Mouse (Mus musculus) hindbrain, embryonic 10.5 days (tissue): ENCODE measurements at regions not wholly inside any gene's neighbourhood (a gene's known extent, or its start where the extent isn't known, plus 50 kb on each side); places are given as distances from the start of the nearest gene placed in this dataset.

ENCODE experiments used
- DNase-seq: peaks from one replicate; pipeline ENCODE4 v3.0.0-alpha.2; 2017; ENCODE audit warnings: low spot score
- H3K27ac ChIP-seq: fragments of 300-500 bp; sonication (generic); 2 replicates; pipeline ENCODE4 v1.5.1; 2016; ENCODE audit warnings: mild to moderate bottlenecking, moderate library complexity
- H3K27me3 ChIP-seq: fragments of 300-500 bp; sonication (generic); 2 replicates; pipeline ENCODE4 v1.6.1; 2016; ENCODE audit warnings: mild to moderate bottlenecking; ENCODE audit not compliant: poor library complexity, insufficient read depth, severe bottlenecking
- H3K36me3 ChIP-seq: fragments of 300-500 bp; sonication (generic); 2 replicates; pipeline ENCODE4 v1.6.1; 2016; ENCODE audit warnings: mild to moderate bottlenecking, moderate library complexity
- H3K4me1 ChIP-seq: fragments of 300-500 bp; sonication (generic); replicated peaks from 2 replicates; pipeline ENCODE4 v1.6.1; 2016; ENCODE audit warnings: mild to moderate bottlenecking
- H3K4me3 ChIP-seq: fragments of 300-500 bp; sonication (generic); 2 replicates; pipeline ENCODE4 v1.5.1; 2016; ENCODE audit warnings: mild to moderate bottlenecking, moderate library complexity
- H3K9me3 ChIP-seq: fragments of 300-500 bp; sonication (generic); 2 replicates; pipeline ENCODE4 v1.6.1; 2016; ENCODE audit warnings: mild to moderate bottlenecking, moderate library complexity
- WGBS: fragments of 180-500 bp; shearing (Covaris S2); methylation state at CpG from one replicate; pipeline ENCODE4 v1.1.7; 2016; 5-methylcytosine and 5-hydroxymethylcytosine counted together

DNA sequence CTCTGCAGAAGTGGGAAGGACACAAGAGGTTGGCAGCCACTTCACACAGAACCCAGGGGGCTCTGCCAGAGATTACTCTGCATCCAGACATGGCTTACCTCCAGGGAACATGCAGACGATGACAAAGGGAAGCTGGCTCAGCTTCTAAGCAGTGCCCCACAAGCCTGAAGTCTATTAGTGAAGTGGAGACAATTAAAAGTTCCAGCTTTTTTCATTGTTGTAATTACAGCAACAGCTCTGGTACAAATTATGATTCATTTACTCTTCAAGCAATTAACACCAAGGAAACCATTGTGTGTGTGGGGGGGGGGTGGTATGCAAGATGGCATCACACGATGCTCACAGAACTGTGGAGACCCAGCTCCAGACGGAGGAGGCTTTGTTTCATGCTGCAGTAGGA lies 66.3 kb upstream of the Ado start:
- 78% methylated on average over 3 of the region's 3 CpGs for WGBS
- Histone ChIP-seq H3K36me3 (no peaks in the 10 kb centered on the region), H3K27me3 (no peaks in the 10 kb centered on the region), H3K4me3 (no peak overlapping the region), H3K9me3 (no peaks in the 10 kb centered on the region), H3K4me1 (no peaks in the 10 kb centered on the region), H3K27ac (no peak overlapping the region)
- DNase-seq, result no peak

DNA sequence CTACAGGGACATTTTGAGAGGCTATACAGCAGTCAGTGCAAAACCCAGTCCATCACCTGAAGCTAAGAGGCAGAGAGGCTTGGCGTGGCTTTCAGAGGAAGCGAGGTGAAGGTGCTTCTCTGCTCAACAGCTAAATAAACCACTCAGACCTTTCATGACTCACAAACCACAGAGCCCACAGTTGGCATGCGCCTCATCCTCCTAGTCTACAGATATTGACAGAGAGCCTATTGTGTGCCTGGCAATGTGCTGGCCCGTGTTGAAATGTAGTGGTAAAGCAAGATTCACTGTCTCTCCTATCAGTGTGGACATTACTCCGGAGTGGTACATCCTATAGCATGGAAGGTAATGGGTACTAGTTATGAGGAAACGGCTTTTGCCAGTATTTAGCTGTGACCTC lies 61.9 kb upstream of the Ado start:
- H3K4me1 ChIP-seq, result no peaks in the 10 kb centered on the region; the same call in 1 of the 2 replicates
- no peaks in the 10 kb centered on the region for H3K9me3 ChIP-seq
- no peaks in the 10 kb centered on the region for H3K36me3 ChIP-seq
- no peak overlapping the region for H3K4me3 ChIP-seq
- 92% methylated on average over 6 of the region's 6 CpGs for WGBS
- H3K27ac ChIP-seq, result no peak overlapping the region
- DNase-seq, result no peak
- no peaks in the 10 kb centered on the region for H3K27me3 ChIP-seq

DNA sequence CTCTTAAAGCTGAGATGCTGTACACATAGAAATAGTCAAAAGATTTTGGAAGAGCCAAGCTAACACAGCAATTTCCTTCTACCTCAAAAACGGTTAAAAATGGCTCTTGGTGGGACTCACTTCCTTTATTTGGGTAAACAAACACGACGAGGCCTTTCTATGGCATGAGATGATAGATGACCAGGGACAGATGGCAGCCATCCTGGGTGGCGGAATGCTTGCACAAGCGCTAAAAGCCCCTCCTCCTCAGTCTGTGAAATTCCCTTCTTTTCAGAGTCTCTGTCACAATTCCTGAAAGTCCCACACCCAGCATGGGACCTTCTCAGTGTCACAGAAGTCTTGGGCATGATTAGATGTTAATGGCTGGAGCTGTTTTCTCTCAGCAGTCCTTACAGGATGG lies 59.3 kb upstream of the Ado start:
- no peaks in the 10 kb centered on the region; the same call in 1 of the 2 replicates for H3K4me1 ChIP-seq
- no peaks in the 10 kb centered on the region for H3K36me3 ChIP-seq
- no peak overlapping the region for H3K27ac ChIP-seq
- no peak for DNase-seq
- no peak overlapping the region for H3K4me3 ChIP-seq
- WGBS, result 60% methylated on average over 5 of the region's 5 CpGs
- no peaks in the 10 kb centered on the region for H3K27me3 ChIP-seq
- H3K9me3 ChIP-seq, result no peaks in the 10 kb centered on the region

GRCm38 (mm10) chr10:67607297-67608032 lies 58.7 kb upstream of the Ado start:
- H3K27me3 ChIP-seq, result no peaks in the 10 kb centered on the region
- H3K4me1 ChIP-seq, result no peaks in the 10 kb centered on the region; the same call in 1 of the 2 replicates
- no peaks in the 10 kb centered on the region for H3K9me3 ChIP-seq
- H3K36me3 ChIP-seq, result no peaks in the 10 kb centered on the region
- DNase-seq, result no peak
- WGBS, result 72% methylated on average over 9 of the region's 9 CpGs
- no peak overlapping the region for H3K4me3 ChIP-seq
- H3K27ac ChIP-seq, result no peak overlapping the region

DNA sequence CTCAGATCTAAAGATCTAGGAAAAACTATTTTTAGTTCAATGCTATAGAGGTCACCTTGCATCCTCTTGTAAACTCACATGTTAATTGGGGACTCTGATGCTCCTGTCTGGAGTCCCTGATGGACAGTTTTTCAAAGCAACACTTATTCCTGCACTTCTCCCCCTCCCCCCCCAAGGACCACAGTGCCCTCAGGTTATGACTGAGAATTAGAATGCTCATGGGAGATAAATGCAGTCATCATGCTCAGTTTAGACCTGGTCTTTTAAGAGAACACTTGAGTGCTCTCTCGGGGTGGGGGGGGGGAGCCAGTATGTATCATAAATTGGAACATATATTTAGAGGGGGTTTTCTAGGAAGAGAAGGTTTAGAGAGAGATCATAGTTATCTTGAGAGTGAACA lies 58.0 kb upstream of the Ado start:
- H3K9me3 ChIP-seq, result no peaks in the 10 kb centered on the region
- 85% methylated on average over 1 of the region's 1 CpGs for WGBS

GRCm38 (mm10) chr10:67599390-67599789 lies 50.6 kb upstream of the Ado start:
- Histone ChIP-seq H3K36me3 (no peaks in the 10 kb centered on the region), H3K27ac (no peak overlapping the region), H3K27me3 (no peaks in the 10 kb centered on the region), H3K9me3 (no peaks in the 10 kb centered on the region), H3K4me1 (no peaks in the 10 kb centered on the region), H3K4me3 (no peak overlapping the region)
- WGBS, result 95% methylated on average over 7 of the region's 7 CpGs
- no peak for DNase-seq

More for the DNA sequence above, 58.0 kb upstream of the Ado start:
- no peaks in the 10 kb centered on the region for H3K27me3 ChIP-seq
- no peak overlapping the region for H3K27ac ChIP-seq
- H3K36me3 ChIP-seq, result no peaks in the 10 kb centered on the region
- no peaks in the 10 kb centered on the region; the same call in 1 of the 2 replicates for H3K4me1 ChIP-seq
- no peak for DNase-seq
- H3K4me3 ChIP-seq, result no peak overlapping the region

DNA sequence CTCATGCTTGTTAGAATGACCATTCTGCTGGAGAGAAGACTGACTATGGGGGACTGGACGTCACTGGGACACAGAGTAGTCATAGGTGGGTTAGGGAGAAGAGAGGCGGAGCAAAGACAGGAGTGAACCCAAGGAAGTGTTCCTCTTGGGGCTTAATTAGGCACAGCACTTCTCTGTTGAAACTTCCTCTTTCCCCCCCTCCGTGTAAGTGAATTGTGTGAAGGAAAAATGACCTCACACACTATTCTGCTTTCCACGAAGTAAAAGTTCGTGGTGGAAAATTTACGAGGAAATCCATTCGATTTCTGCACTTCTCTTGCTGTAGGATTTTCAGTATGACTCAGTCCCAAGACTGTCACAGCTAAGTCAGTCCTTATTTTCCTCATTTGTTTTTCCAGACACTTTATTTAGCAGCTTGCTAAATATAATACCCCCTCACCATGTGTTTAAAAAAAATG lies 49.9 kb upstream of the Ado start:
- 82% methylated on average over 7 of the region's 7 CpGs for WGBS

More for the DNA sequence above, 49.9 kb upstream of the Ado start:
- no peaks in the 10 kb centered on the region for H3K36me3 ChIP-seq
- no peaks in the 10 kb centered on the region for H3K9me3 ChIP-seq
- H3K4me3 ChIP-seq, result no peak overlapping the region
- H3K27ac ChIP-seq, result no peak overlapping the region
- no peak for DNase-seq
- no peaks in the 10 kb centered on the region for H3K27me3 ChIP-seq
- no peaks in the 10 kb centered on the region for H3K4me1 ChIP-seq
